Mouse (Mus musculus): ENCODE data around the gene Gcnt2.

- TF ChIP-seq MAFK (IDR thresholded peaks at IDR 0.05; ENCODE audit: insufficient read depth, low read depth, low read length): no peak
- TF ChIP-seq ZC3H11A (IDR thresholded peaks at IDR 0.05; ENCODE audit: borderline replicate concordance, low read depth, low read length): no peak
- no peak for TF ChIP-seq CHD2 (IDR thresholded peaks at IDR 0.05; ENCODE audit: low read depth, low read length)
- TF ChIP-seq ZNF384 (IDR thresholded peaks at IDR 0.05; ENCODE audit: low read depth, low read length): no peak
- TF ChIP-seq HCFC1 (IDR thresholded peaks at IDR 0.05; ENCODE audit: borderline replicate concordance, insufficient read depth, low read length): no peak
These were observed 15.9 kb downstream of the Gcnt2 start for GRCm38 (mm10) chr13:40875415-40875814.
